Mouse (Mus musculus) naive thymus-derived CD4-positive, alpha-beta T cell, adult 2 months (primary cell): ENCODE measurements around the gene Cdc42ep4.

Experiments used
- DNase-seq: peaks from one replicate; pipeline ENCODE4 v3.0.0-alpha.2; 2011; ENCODE audit warnings: low read depth

Cdc42ep4 gene

DNA sequence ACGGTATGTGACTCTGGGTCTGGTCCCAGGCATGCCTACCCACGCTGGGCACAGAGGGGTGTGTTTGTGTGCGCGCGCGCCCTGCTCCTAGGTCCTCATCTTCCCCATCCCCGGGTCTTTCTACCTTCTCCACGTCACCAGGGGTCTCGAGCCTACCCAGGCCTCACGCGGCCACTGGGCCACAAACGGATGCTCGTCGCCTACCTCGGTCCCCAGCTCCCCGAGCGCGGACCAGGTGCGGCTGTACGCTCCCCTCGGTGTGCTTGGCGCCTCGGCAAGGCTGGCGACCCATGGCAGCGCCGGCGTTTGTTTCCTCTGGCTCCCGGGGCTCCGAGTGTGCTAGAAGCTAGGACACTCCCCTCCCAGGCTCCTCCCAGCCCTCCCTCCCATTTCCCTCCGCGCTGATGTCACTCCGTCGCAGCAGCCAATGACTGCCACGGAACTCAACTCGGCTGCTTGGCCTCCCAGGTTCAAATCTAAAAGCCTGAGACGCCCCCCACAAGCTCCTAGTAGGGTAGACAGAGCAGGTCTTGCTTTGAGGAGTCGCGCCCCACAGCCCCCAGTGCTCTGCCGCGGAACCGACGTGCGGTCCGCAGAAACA, at the start of gene Cdc42ep4:
Cdc42ep4 (minus strand) TSS at position 398 of the 601 bp plus-strand sequence.
- peak; percentile 94 for DNase-seq

DNA sequence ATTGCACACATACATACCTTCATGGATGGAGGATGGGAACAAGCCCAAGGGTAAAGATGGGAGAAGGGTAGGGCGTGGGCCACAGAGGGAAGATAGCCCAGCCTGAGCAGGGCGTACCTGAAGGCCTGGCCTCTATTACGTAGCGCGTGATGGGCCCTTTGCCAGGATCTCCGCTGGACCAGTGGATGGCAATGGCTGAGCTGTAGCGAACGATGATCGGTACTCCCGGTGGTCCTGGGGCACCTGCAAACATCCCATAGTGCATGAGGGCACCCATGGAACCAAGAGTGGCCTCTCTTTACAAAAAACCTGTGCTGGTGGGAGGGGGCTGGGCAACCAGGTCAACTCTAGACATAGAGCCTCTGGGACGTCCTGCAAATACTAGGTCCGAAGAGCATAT, 48.3 kb upstream of the Cdc42ep4 start:
- no peak for DNase-seq

DNA sequence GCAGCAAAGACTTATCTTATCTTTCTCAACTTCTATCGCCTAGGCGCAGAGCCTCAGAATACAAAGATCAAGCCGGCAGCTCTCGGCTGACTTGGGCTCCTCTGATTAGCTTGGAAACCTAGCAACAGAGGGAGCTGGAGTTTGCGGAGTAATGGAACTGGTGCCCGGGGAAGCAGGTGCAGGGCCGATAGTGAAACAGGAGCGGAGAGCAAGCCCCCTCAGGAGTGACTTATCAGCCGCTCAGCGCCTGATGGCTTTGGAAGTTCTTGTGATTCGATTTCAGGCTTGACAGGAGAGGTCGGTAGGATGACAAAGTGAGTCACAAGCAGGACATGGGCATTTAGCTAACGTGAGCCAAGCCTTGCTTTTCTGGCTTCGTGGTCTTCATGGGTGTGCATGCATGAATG, 47.4 kb upstream of the Cdc42ep4 start:
- no peak for DNase-seq

DNA sequence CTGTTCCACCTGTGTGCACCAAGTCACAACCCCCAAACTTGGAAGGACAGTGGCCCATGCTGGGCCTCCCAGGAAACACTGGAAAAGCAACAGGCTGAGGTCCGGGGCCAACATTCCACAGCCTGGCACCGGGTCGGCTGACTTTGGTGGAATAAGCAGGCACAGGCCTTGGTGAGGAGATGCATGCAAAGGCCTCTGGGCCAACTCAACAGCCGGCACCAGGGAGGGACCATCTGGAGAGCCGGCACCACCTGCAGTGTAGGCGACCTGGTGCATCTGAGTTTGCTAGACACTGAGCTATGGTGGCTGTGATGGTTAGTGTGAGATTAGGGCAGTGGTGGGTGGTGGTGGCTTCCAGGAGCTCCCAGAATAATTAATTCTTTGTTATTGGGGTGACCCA, 46.3 kb upstream of the Cdc42ep4 start:
- no peak for DNase-seq

DNA sequence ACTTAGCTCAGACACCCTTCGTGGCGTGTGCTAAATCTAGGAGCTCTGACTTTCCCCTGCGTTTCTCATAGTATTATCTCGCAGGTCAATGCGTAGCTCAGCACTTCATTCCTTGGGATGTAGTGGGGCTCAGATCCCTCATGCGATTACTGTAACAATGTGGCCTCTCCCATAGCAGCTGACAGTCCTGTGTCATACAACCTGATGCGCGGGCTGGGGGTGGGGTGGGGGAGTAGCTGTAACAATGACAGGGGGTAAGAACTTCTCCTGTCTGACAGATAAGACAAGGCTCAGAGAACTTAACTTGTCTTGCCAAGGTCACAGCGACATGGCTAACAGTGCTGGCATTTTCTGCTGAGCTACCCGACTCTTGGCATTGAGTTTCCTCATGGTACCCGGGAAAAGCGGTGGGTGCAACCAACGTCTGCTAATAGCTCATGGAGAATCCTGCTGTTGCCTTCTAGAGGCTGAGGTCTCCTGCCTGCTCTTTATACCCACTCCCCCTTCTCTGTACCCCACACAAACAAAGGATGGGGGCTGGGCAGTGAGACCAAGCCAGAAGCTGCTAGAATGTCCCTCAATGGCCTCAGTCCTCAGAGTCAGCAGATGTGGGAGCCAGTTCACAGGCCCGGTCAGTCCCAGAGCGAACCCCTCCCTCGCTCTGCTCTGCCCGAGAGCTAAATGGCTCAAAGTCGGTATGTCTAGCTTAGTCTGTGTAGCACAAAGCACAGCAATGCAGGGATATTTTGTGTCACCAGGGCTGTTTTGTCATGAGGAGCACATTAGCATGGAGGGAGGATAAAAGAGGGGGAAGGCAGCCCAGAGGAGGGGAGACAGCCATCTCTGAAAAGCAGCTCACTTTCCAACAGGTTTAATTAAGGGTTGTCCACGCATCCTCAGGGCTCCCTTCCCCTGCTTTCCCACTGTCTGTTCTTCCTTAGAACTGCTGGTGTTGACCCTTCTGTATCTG, 45.6 kb upstream of the Cdc42ep4 start:
- DNase-seq: no peak

DNA sequence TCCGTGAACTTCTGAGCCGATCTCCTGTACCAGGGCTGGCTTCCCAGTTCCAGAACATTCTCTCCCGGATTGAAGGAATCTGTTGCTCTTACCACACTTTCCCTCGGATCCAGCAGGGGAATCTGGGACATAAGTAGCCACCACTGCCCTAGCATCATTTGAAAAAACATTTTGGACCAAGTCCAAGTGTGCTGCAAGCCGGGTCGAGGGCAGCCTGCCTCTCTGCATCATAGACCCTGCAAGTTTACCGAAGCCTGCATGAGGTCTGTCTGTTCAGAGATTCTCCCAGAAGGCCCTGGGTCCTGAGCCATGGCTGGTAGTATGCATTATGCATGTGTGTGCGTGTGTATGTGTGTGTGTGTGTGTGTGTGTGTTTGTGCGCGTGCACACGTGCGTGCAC, 44.2 kb upstream of the Cdc42ep4 start:
- DNase-seq: no peak

DNA sequence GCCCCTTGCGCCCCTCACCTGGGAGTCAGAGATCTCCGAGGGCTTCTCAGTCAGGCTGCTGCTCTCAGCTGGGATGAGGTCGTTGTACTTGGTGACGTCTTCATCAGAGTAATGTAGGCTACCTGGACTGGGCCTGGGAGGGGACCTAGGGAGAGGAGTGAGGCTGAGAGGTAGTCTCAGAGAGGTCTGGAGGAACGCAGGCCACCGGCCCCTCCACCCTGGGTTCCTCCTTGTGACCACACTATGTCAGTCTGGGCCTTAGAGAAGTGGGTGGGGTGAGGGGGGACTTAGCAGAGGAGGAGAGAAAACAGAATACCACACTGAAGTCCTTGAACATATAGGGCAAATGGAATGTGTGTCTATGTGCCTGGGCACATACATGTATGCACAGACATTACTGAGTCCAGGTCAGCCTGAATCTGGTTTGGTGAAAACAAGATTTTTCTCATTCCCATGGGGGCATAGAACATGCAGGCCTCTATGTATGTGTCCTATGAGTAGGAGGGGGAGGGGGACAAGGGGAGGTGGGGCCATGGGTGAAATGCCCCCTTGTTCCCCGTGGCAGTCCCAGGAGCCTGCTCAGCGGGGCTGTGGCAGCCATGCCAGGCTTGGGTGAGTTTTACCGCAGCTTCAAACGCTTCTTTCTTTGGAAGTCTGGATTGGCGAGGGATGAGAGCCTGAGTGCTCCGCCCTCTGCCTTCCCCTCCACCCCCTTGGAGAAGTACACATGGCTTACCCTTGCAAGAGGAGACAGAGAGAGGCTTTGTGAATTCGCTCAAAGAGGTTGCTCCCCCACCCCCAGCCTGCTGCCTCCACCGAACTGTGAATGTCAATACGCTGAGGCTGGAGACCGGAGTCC, 39.9 kb upstream of the Cdc42ep4 start:
- no peak for DNase-seq

DNA sequence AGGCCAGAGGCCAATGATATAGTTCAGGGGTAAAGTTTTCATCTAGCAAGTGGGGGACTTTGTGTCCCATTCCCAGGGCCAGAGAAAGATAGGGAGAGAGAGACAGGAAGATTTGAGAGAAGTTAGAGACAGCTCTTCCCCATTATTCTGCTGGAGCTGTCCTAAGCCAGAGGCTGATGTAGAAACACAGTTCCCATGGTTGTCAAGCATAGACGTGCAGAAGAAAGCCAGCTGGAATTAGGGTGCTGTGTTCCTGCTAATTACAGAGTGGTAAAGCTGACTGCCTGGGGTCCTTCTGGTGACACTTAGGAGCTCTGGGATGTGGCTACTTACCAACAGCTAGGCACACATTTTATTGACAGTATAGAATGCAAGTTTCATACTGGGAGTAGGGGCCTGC, 37.4 kb upstream of the Cdc42ep4 start:
- no peak for DNase-seq

DNA sequence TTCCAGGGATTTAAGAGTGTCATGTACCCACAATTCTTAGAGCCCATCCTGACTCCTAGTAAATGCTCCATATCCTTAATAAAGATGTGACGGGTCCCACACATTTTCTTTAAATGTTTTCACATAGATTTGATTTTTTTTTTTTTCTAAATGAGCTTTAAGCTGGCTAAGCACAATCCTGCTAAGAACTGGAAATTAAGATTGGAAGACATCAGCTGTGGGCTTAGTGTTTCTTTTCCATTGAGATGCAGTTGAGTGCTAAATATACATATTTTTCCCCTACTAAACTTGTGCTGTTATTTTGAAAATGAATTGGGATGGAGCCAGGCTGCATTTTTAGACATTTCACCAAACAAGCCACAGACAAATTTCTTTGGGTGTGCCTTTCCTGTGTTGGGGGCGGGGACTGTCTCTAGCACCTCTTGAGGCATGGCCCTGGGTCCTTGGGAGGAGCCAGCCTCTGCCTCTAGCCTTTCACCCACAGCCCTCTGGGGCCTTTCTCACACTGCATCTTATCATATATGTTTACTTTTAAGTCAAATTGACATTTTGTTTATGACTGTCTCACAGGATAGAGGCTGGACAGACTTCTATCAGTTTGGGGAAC, 36.6 kb upstream of the Cdc42ep4 start:
- peak; percentile 67 for DNase-seq

DNA sequence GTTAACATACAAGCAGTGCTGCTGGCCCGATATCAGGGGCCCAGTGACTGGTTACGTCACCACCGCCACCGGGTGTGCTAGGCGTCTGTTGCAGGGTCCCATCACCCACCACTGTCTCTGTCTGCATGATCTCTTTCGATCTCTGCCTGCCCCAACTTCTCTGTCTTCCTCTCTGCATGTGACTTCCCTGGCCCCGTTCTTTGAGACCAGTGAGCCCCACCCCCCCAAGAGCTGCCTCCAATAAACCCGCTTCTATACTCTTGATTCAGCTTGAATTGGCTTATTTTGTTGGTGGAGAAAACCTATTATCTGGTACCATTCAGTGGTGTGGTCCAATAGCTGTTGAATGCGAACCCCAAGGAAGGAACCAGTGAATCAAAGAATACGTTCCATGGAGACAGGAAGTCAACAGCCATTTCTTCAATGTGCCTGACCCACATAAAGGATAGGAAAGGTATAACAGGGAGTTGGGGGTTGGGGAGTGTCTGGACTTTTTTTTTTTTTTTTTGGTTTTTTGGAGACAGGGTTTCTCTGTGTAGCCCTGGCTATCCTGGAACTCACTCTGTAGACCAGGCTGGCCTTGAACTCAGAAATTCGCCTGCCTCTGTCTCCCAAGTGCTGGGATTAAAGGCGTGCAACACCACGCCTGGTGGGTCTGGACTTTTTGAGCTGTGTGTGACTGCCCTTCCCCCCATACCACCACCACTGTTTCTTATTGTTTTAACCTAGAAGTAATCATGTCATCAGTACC, 35.9 kb upstream of the Cdc42ep4 start:
- DNase-seq: peak; percentile 75

DNA sequence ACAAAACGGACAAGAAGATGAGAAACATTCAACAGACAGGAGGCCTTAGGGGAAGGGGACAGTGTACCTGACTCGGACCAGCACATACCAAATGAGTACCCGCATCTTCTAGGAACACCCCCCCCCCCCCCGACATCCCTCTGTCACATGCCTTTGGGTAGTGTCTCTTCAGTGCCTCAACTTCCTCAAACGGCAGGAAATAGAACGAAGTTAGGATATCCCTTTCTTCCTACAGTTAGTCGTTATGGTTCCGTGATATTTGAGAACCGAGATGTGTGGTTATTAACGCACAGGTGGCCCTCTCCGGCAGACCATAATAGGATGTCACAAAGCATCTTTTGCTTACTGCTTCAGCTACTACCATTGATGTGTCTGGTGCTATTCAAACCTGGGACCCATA, 35.3 kb upstream of the Cdc42ep4 start:
- no peak for DNase-seq

DNA sequence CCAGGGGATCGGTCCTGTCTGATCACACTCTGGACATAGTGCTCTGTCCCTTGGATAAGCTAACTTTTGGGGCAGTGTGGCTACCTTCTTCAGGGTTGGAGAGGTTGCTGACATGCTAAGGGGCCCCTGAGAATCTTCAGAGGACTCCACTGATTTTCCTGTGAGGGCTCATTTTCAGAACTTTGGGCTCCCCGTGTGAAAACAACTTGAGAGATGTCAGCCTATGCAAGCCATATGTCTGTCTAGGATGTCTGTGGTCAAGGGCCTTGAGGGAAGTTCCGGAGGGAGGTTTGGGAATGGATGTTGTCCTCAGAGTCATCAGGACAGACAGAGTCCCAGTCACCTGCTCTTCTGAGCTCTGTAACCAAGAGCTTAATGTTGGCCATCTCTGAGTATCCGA, 34.7 kb upstream of the Cdc42ep4 start:
- no peak for DNase-seq

DNA sequence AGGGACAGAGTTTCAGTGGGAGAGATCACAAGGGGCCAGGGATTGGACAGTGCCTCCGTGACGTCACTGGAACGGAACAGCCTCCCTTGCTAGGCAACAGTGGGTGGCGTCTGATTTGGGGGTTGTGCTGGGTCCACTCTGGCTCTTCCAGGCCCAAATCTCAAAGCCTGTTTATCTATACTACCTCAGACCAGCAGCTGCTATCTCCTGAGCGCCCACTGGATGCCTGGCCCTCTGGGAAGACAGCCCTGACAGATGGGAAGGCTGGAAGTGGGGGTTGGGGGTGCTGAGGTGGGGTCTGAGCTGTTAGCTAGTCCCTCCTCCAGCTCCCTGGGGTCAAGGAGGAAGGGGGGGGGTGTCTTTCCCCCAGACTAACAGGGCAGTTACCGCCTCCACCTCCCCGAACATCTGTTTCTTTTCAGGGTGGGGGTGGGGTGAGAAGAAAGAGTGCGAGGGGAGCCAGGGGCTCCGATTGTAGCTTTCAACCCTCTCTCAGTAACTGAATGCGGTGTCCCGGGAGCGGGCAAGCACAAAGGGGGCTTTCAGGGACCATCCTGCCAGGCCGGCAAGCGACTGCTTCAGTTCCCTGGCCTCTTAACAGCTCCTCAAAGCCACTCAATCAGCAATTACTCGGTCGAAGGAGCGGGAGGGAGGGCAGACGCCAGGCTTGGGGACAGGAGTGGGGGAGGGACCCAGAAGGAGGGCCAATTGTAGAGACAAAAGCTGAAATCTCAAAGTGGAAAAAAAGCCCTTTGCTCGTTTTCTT, 33.9 kb upstream of the Cdc42ep4 start:
- peak; percentile 62 for DNase-seq

DNA sequence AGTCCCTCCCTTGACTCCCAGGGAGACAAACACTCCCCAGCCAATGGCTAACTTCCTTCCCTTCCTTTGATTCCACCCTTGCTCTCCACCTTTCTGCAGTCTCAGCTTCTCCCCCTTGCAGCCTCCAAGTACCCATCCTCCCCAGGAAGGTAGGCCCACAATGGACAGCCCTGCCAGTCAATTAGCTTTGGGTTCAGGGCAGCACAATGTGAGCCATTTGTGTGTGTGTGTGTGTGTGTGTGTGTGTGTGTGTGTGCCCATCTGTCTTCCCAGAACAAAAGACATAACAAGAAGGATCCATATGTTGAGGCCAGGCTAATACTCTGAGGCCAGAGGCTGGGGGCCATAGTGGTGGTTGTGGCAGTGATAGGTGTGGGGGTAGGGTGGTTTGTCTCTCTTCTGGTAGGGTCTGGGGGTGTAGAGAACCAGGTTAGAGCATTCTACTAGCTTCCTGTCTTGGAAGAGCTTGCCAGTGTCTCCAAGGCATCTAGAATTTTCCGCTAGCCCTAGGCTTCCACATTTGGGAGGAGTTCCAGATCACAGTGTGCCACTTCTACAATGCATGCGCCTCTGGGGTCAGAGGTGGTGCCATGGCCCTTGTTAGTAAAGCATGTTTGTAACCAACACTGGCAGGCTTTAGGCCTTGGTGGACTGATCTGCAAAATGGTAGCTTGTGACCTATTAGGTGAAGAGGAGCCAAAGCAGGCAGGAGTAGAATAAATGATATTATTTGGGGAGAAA, 33.1 kb upstream of the Cdc42ep4 start:
- DNase-seq: no peak

DNA sequence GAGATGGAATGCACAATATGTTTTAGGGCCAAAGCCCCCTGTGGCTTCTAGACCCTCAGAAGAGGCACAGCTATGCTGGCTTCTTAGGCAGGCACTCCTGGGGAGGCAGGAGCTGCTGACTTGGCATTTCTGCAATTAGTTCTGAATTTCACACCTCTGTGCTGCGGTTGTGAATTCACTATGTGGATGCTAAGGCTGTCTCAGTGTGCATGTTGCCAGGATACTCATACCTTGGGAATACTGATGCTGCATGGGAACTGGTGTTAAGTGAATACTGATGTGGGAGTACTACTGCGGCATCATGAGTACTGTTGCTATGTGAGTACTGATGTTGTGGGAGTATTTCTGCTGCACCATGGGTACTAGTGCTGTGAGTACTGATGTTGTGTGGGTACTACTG, 30.8 kb upstream of the Cdc42ep4 start:
- no peak for DNase-seq

DNA sequence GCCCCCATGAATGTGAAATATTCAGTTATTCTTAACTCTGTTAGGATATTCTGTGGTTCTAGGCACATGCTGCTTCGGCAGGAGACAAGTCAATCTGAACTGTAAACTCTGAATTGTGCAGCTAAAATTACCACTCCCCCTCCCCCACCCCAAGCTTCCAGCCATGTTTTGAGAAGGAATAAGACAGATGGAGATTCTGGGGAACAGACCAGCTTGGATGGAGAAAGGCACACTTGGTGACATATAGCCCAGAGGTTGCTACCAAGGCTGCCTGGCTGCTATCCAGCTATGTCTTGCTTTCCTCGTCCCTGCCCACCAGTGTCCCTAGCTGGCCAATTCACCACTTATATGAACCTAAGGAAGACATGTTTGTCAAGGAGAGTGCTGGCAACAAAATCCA, 30.3 kb upstream of the Cdc42ep4 start:
- no peak for DNase-seq

DNA sequence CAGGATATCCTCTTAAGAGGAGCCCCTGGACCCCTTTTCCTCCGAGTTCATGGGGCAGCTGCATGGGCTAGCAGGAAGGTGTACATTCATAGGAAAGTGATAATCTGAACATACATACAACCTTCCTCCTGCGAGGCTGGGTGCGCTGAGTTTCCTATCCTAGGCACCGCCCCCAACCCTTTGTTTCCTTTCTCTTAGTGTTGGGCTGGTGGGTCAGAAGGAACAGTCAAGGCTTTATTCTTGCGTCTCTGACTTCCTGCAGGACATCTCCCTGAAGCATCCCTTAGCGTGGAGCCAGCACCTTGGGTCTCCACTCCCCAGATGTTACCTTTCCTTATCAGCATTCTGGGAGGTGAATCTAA, 28.0 kb upstream of the Cdc42ep4 start:
- peak; percentile 18 for DNase-seq

DNA sequence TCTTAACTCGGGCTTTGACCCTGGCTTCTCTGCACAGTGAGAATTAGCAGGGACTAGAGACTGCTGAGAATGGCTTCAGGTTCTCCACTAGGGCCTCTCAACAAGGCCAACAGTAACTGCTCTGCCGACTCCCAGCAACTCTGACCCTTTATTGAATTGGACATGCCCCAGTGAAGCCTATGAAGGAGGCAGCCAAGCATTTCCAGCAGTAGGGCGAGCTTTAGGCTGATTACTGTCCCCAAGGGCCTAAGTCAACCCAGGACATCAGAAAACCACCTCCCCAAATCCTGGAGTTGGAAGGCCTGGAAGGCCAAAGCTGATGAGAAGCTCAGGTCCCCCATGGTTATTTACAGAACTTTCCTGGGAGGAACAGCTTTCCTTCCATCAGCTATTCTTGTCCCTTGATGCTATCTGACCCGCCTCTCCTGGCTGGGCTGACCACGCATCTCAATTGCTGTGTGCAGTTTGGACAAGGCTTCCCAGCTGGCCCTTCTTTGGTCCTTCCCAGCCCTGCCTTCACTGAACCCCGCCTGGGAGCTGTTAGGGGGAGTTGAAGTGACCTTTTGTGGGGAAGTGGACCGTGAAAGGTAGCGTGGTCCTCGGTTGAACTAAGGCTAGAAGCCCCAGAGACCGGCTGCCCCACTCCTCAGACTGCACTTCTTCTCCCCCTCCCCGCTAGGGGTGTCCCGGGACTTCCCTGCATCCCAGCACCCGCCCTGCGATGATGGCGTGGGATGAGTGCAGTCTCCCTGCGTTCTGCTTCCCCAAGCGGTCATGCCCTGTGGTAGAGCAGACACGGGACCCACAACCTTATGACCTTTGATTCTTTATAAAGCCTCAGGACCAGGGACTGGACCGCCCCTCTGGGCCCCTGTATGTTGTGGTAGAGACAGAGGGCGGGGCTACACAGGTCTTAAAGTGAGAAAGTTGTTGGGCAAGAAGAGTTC, 27.3 kb upstream of the Cdc42ep4 start:
- no peak for DNase-seq
